Mouse (Mus musculus) left cerebral cortex, adult 11 months (tissue): ENCODE data around the gene Baiap2l1.
"Not testable (repeated sequence)": the region's sequence is repeated elsewhere in the genome, so short reads cannot be mapped to it uniquely, and the experiment has no call there.

Experiments used
- DNase-seq: peaks from one replicate; pipeline ENCODE4 v3.0.0; 2022; ENCODE audit warnings: low spot score

Baiap2l1 gene

GRCm38 (mm10) chr5:144344592-144344991 lies 13.3 kb downstream of the Baiap2l1 start:
- DNase-seq, result no peak

- DNase-seq, result no peak
Observed at GRCm38 (mm10) chr5:144341085-144341484, 16.8 kb downstream of the Baiap2l1 start.

GRCm38 (mm10) chr5:144338787-144339186 lies 19.1 kb downstream of the Baiap2l1 start:
- no peak for DNase-seq

- not testable (repeated sequence) for DNase-seq
Observed at GRCm38 (mm10) chr5:144335357-144335756, 22.6 kb downstream of the Baiap2l1 start.

GRCm38 (mm10) chr5:144334010-144334409 lies 23.9 kb downstream of the Baiap2l1 start:
- no peak for DNase-seq

- DNase-seq, result no peak
Observed at GRCm38 (mm10) chr5:144322717-144323116, 35.2 kb downstream of the Baiap2l1 start.

GRCm38 (mm10) chr5:144321681-144322080 lies 36.2 kb downstream of the Baiap2l1 start:
- no peak for DNase-seq

- DNase-seq, result no peak
Observed at GRCm38 (mm10) chr5:144318286-144318685, 39.6 kb downstream of the Baiap2l1 start.

GRCm38 (mm10) chr5:144317426-144317825 lies 40.5 kb downstream of the Baiap2l1 start:
- DNase-seq, result no peak

- no peak for DNase-seq
Observed at GRCm38 (mm10) chr5:144316442-144316841, 41.5 kb downstream of the Baiap2l1 start.

- no peak for DNase-seq
Observed at GRCm38 (mm10) chr5:144314731-144315494, 43.0 kb downstream of the Baiap2l1 start.

- DNase-seq, result no peak
Observed at GRCm38 (mm10) chr5:144313335-144313734, 44.6 kb downstream of the Baiap2l1 start.

- DNase-seq, result no peak
Observed at GRCm38 (mm10) chr5:144312183-144312582, 45.7 kb downstream of the Baiap2l1 start.

GRCm38 (mm10) chr5:144308929-144309328 lies 49.0 kb downstream of the Baiap2l1 start:
- no peak for DNase-seq

GRCm38 (mm10) chr5:144303071-144303470 lies 54.8 kb downstream of the Baiap2l1 start:
- DNase-seq, result no peak

GRCm38 (mm10) chr5:144296090-144296604 lies 61.8 kb downstream of the Baiap2l1 start:
- no peak for DNase-seq

- DNase-seq, result no peak
Observed at GRCm38 (mm10) chr5:144295357-144295756, 62.6 kb downstream of the Baiap2l1 start.

- DNase-seq, result no peak
Observed at GRCm38 (mm10) chr5:144294908-144295307, 63.0 kb downstream of the Baiap2l1 start.

GRCm38 (mm10) chr5:144289769-144290440 lies 68.0 kb downstream of the Baiap2l1 start:
- no peak for DNase-seq

- DNase-seq, result no peak
Observed at GRCm38 (mm10) chr5:144288391-144288790, 69.5 kb downstream of the Baiap2l1 start.

GRCm38 (mm10) chr5:144287267-144287820 lies 70.6 kb downstream of the Baiap2l1 start:
- DNase-seq, result no peak

- DNase-seq, result no peak
Observed at GRCm38 (mm10) chr5:144286591-144287266, 71.2 kb downstream of the Baiap2l1 start.
